Mouse (Mus musculus) lung, adult 18-20 months (tissue): ENCODE measurements around the gene Cyp26a1.
A peak's percentile ranks its signal among the peaks of the same experiment; 100 is the strongest.

Source experiments
- DNase-seq, 2 experiments: peaks; one replicate each; pipeline ENCODE4 v3.0.0; 2022; ENCODE audit warnings: mixed read lengths in 2 of 2

The Cyp26a1 gene

DNA sequence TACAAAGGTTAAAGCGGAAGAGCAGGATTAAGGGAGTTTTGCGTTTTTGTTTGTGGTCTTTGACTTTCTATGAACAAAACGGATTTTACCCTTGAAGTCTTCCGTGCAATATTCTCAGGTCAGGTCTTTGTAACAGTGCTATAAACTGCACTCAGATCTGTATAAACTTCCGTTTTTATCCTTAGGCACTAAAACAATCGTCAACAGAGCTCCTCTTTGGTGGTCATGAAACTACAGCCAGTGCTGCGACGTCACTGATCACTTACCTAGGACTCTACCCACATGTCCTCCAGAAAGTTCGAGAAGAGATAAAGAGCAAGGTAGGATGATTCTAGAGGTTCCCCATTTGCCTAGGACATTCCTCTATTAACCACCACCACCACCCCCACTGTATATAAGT is 2.1 kb downstream of the Cyp26a1 start:
- DNase-seq: no peak

GRCm38 (mm10) chr19:37702377-37703076 is 4.9 kb downstream of the Cyp26a1 start:
- DNase-seq: peak; percentile 13 to 23

GRCm38 (mm10) chr19:37703902-37704509 is 6.4 kb downstream of the Cyp26a1 start:
- DNase-seq: peak; percentile 40 to 50

DNA sequence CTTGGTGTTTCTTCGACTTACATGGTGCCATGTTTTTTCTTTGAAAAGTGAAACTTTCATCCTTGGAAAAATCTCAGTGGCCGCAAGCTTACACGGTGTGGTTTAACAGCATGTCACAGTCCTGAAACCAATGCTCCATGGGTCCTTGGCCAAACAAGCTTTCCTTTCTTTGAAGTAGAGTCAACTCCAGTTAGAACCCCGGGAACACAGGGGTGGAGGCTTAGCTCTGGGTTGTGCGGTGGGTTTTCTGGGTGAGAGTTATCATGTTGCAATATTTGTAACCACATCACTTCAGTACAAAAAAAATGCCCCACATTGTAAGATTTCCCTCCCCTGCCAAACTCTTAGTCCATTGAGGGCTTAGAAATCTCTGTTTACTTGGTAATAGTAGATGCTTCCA is 8.1 kb downstream of the Cyp26a1 start:
- peak in 1 of 2 experiments; percentile 15 for DNase-seq

- no peak for DNase-seq
Observed at GRCm38 (mm10) chr19:37714681-37715080, 17.1 kb downstream of the Cyp26a1 start.

- DNase-seq: no peak
Observed at GRCm38 (mm10) chr19:37715980-37716379, 18.4 kb downstream of the Cyp26a1 start.

DNA sequence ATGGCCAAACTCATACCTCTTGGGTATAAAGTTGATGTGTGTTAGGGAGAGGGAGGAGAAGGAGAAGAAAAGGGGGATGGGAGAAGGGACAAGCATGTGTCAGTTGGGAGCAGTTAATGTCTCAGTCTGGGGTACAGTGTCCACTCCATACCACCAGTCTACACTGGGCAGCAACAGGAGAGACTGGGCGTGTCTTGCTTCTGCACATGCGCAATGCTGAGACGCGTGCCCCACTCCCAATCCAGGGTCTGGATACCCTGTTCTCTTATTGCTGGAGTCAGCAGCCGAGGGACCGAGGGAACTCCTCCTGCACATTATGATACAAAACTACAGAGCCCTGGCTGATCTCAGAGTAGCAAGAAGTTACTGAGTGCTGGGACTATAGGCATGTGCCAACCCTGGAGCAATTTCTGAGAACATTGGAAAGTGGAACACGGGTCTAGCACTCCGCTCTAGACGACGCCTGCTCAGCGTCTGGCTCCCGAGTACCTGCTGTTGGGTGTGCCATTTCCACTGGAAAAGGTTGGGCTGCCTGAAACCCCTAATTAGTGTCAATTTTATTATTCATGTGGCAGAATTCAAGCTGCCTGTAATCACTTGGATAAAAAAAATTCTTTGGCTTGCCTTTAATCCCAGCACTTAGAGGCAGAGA is 19.1 kb downstream of the Cyp26a1 start:
- no peak for DNase-seq

- DNase-seq: no peak
Observed at GRCm38 (mm10) chr19:37719166-37719565, 21.6 kb downstream of the Cyp26a1 start.

DNA sequence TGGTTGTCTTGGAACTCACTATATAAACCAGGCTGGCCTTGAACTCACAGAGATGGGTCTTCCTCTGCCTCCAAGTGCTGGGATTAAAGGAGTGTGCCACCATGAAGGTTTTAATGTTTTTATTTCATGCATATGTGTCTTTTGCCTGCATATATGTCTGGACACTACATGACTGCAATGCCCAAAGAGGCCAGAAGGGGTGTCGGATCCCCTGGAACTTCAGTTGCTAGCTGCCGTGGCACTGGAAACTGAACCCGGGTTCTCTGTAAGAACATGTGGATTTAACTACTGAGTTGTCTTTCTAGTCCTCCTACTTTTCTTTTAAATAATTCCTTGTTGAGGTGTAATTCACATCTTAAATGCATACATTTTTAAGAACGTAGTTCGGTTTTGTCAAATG is 27.0 kb downstream of the Cyp26a1 start:
- no peak for DNase-seq

- DNase-seq: no peak
Observed at GRCm38 (mm10) chr19:37726585-37726984, 29.0 kb downstream of the Cyp26a1 start.

- DNase-seq: no peak
Observed at GRCm38 (mm10) chr19:37727366-37727765, 29.8 kb downstream of the Cyp26a1 start.

GRCm38 (mm10) chr19:37735426-37735825 is 37.8 kb downstream of the Cyp26a1 start:
- DNase-seq: no peak

GRCm38 (mm10) chr19:37738575-37738974 is 41.0 kb downstream of the Cyp26a1 start:
- no peak for DNase-seq

GRCm38 (mm10) chr19:37740043-37740442 is 42.4 kb downstream of the Cyp26a1 start:
- no peak for DNase-seq
